Mouse (Mus musculus): ENCODE results near the gene Mpzl3.
"Not testable (repeated sequence)": the region's sequence is repeated elsewhere in the genome, so short reads cannot be mapped to it uniquely, and the experiment has no call there.

The Mpzl3 gene

GRCm38 (mm10) chr9:45055082-45055713, at the start of gene Mpzl3:
TSS of gene Mpzl3 (plus strand) at chr9:45055186.
- DNase-seq: peak; percentile 88 to 93

- no peak for DNase-seq
Observed at GRCm38 (mm10) chr9:45007404-45007803, 47.6 kb upstream of the Mpzl3 start.

DNA sequence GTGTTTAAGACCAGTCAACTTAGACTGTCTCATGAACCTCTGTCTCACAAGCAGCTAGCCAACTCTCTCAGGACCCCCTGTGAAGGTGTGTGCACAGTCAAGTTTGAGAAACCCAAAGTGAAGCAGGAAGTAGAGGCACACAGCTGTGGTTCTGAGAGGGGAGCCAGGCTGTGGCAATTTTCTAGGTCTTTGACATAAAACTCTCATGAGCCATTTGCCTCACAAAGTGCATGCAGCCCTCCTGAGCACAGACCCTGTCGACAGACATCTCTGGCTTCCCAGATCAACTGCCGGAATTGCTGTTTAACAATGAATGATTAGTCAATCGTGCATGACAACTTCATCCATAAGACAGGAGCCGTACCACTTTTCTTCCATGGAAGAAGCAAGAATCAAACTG, 46.6 kb upstream of the Mpzl3 start:
- DNase-seq: no peak

DNA sequence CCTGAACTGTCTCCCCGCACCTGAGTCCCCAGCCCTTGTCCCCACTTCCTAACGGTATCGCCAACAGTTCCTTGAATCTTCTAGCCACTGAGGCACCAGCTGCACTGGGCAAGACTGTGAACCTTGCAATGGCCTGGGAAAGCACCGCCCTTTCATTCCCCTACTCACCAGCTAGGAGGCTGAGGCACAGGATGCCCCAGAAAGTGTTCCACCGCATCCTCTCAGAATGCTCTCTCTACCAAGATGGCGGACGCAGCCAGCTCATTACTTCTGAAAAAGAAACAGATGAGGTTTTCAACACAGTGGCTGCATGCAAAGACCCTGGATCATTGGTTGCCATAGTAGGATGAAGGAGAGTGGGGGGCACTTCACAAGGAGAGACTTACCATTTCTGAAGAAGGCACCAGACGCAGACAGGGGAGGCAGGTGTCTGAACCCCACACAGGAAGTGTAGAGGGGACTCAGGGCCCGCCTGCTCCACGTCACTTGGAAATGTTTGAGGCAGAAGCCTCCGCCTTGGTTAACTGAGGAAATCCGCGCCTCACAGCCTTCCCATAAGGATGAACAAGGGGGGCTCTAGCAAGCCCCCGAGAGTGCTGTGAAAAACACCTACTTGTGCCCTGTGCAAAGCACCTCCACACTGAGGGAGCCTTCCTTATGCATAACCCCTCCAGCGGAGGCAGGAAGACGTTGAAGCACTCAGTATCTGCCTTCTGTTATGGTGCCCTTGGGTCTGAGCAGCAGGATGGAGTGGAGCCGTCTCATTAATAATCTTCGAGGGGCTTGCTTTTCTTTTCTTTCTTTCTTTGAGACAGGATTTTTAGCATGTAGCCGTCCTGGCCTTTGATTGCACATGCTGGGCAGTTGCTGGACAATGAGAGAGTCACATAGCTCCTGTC, 45.6 kb upstream of the Mpzl3 start, which contains the start of gene Cd3e:
Cd3e (minus strand) TSS at position 448 of the 899 bp plus-strand sequence.
- DNase-seq: no peak

DNA sequence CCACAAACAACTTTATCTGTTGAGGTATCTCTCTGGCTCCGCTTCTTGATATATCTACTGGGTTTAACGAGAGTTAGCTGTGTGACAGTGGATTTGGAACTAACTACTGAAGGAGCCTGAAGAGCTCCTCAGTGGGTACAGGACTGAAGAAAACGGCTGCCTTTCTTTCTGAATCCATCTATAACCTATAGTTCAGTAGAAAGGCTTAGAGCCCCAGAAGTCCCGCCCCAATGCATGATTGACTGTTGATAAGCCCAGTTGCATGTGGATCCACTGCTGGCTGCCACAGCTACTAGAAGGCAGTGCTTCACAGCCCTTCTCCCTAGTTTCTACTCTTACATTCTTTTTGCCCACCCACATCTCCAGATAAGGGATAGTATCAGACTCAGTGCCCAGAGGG, 44.5 kb upstream of the Mpzl3 start:
- no peak for DNase-seq

DNA sequence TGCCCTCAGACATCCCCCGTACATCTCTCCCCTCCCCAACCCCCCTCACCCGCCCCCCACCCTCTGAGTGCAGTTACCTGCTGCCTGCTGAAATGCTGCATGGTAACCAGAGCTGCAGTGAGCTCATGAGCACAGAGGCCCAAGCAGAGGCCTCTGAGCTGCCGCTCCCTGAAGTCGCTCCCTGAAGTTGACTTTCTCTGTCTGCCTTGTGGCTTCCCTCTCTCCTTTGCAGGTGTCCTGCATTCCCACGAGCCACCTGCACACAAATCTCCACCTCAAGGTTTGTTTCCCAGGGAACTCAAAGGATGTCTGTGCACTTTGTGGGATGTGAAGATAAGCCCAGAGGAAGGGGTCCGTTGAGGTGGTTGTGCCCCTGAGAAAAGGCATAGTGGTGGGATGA, 43.7 kb upstream of the Mpzl3 start:
- no peak for DNase-seq

DNA sequence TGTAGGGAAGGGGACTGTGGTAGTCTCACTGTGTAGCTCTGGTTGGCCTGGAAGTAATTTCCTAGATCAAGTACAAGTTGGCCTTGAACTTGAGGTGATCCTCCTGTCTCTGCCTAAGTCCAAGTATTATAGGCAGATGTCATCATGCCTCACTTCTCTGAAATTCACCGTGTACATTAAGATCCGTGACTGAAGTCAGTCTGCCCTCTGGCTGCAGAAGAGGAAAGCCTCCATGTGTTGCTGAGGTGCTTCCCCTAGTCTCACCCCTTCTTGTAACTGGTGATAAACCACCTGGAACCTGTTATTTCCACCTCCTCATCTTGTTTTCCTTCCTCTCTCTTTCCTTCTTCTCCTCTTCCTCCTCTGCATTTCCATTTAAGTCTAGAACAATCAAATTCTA, 40.1 kb upstream of the Mpzl3 start:
- DNase-seq: no peak

- DNase-seq: no peak
Observed at GRCm38 (mm10) chr9:45015841-45016240, 39.1 kb upstream of the Mpzl3 start.

DNA sequence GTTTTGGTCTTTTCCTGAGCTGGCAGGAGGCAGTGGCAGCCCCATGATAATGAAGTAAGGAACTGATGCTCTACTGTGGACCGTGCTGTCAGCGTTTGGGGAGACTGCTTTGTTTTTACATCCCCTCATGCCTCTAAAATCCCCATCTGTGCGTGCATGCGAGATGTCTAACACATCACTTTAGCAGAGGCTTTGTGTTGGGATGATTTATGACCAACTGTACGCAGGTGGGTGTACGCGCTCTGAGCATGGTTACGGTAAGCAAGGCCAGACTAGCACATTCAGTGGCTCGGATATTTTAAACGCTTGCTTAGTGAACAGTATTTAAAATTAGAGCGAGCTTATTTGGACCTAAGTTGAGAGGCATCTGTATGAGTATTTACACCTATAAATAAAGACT, 37.0 kb upstream of the Mpzl3 start:
- no peak for DNase-seq

DNA sequence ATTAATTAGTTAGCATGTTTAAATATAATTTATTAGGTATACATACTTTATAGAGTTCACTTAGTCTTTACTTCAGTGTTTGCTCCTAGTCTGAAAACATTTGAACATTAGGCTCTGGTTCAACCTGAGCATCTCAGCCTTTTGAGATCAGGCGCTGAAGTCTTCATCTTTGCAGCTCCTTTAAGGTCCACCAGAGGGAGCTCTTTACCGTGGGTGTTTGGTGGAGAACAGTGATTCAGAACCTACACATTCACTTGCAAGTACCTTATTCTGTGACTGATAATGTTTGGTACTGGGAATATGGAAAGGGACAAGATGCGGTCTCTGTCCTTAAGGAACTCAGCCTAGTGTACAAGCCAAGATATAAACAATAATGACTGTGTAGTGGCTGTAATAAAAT, 32.2 kb upstream of the Mpzl3 start:
- DNase-seq: peak; percentile 69 to 77

GRCm38 (mm10) chr9:45023638-45024037, 31.3 kb upstream of the Mpzl3 start:
- no peak for DNase-seq

DNA sequence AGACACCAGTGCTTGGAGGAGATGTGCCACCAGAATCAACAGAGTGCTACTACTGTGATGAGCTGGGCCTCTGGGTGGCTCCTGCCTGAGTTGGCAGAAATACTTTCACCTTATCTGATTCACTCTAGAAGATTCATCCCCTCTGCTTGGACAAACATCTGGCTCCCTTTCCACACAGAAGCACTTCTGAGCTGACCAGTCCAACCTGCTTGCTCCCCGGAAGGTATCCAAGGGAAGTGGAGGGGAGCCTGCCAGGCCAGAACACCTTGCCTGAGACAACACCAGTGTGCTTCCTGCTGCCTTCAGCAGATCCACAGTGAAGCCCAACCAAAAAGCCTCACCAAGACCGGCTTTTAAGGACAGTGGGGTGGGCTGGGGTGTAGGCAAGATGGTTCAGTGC, 30.8 kb upstream of the Mpzl3 start:
- no peak for DNase-seq

- no peak for DNase-seq
Observed at GRCm38 (mm10) chr9:45027376-45027775, 27.6 kb upstream of the Mpzl3 start.

- DNase-seq: no peak
Observed at GRCm38 (mm10) chr9:45030341-45030740, 24.6 kb upstream of the Mpzl3 start.

DNA sequence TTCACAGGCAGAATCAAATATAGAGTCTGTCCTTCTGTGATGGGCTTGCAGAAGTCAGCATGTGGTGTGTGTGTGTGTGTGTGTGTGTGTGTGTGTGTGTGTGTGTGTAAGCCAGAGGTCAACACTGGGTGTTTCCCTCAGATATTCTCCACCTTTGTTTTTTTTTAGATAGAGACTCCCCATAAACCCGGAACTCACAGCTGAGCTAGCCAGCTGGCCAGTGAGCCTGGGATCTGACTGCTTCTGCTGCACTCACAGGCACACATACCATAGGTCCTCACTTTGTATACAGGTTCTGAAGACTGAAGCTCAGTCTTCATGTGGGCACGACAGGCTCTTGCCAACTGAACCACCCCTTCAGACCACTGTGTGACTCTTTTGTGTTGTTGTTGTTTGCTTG, 22.7 kb upstream of the Mpzl3 start:
- no peak for DNase-seq

GRCm38 (mm10) chr9:45034526-45034925, 20.5 kb upstream of the Mpzl3 start:
- no peak for DNase-seq

- DNase-seq: not testable (repeated sequence)
Observed at GRCm38 (mm10) chr9:45037803-45038202, 17.2 kb upstream of the Mpzl3 start.

DNA sequence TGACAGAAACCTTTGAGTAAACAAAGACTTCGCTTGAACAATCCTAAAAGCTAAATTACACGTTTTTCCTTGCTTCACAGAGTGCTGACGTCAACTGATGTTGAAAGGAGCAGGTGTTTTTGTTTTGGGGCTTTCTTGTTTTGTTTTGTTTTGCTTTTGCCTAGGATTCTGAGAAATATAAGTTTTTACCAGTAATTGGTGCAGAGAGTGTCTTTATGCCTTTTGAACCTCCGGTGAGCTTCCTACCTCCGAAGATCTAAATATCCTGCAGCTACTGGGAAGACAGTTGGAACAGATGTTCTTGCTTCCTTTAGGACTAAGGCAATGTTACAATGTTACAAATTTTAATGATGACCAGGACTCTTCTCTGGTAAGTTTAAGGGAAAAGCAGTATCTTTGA, 15.5 kb upstream of the Mpzl3 start, which contains the start of gene Mpzl2:
Mpzl2 (plus strand) TSS at position 301 of the 400 bp plus-strand sequence.
- DNase-seq: no peak

GRCm38 (mm10) chr9:45040066-45040845, 14.7 kb upstream of the Mpzl3 start:
- no peak for DNase-seq

GRCm38 (mm10) chr9:45041131-45041838, 13.7 kb upstream of the Mpzl3 start:
- no peak for DNase-seq

DNA sequence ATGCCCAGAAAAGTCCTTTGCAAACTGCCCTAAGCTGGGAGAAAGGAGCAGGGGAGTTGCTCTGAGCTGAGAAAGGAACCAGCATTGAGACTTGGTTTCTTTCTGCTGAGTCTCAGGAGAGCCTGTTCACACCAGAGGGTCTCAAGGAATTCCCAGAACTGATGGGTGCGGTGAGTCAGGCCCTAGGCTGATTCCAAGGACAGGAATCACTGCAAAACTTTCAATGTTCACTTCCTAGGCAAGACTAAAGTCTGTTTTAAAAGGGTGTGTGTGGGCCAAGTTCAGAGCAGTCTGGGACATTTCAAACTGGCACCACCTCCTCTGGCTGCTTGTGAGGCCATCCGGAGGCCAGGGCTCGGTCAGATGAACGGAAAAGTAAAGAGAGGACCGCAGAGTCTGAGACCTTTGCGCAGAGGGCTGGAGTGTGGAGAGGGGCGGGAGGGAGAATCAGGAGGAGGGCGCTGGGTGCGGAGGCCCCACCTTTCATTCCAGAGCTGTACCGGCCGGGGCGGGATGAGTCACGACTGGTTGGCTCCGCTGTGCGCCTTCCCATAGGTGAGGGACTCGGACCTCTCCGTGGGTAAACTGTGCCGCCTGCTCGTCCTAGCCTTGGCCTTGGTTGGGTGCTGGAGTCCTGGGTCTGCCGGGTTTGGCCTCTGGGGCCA, 12.8 kb upstream of the Mpzl3 start:
- no peak for DNase-seq

DNA sequence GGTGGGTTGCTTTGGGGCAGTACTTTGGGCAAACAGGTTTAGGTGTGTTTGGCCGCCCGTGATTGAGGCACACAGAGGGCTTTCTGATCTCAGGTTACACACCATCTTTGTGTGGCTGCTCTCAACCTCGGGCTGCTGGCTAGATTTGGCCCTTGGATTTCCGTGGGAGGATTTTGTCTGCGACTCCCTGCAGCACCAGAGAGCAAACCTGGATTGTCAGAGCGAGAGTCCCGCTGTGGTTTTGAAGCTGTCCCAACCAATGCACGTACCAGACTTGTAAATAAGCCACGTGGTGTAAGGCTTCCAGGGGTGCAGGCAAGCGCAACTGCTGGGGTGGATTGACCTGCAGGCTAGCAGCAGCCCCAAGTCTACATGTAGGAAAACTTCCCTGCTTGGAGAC, 12.0 kb upstream of the Mpzl3 start:
- no peak for DNase-seq
